Mouse (Mus musculus) heart, embryonic 12.5 days (tissue): ENCODE data around the gene Cxcl2. TPM values are rescaled to one million over a fixed set of nuclear protein-coding genes. Genes with fewer than 3 reads are reported as not detected.

Source experiments
- ATAC-seq: fragments of 200-750 bp; cut with Nextera tagmentation; 2 replicates; pipeline ENCODE4 v1.8.0; 2017; ENCODE audit warnings: moderate TSS enrichment, moderate library complexity; ENCODE audit not compliant: insufficient number of reproducible peaks, low FRiP score
- H3K27ac ChIP-seq: fragments of 300-500 bp; sonication (generic); 2 replicates; pipeline ENCODE4 v1.5.1; 2016; ENCODE audit warnings: mild to moderate bottlenecking, moderate library complexity; ENCODE audit not compliant: poor library complexity, severe bottlenecking
- H3K27me3 ChIP-seq: fragments of 300-500 bp; sonication (generic); replicated peaks from 2 replicates; pipeline ENCODE4 v1.6.1; 2016; ENCODE audit warnings: mild to moderate bottlenecking, moderate library complexity
- H3K36me3 ChIP-seq: fragments of 300-500 bp; sonication (generic); 2 replicates; pipeline ENCODE4 v1.6.1; 2016; ENCODE audit warnings: mild to moderate bottlenecking, moderate library complexity
- H3K4me1 ChIP-seq: fragments of 300-500 bp; sonication (generic); replicated peaks from 2 replicates; pipeline ENCODE4 v1.6.1; 2016; ENCODE audit warnings: mild to moderate bottlenecking
- H3K4me2 ChIP-seq: fragments of 300-500 bp; sonication (generic); 2 replicates; pipeline ENCODE4 v1.6.1; 2016; ENCODE audit warnings: mild to moderate bottlenecking, moderate library complexity
- H3K4me3 ChIP-seq: fragments of 300-500 bp; sonication (generic); 2 replicates; pipeline ENCODE4 v1.5.1; 2016; ENCODE audit warnings: mild to moderate bottlenecking
- H3K9ac ChIP-seq: fragments of 300-500 bp; sonication (generic); 2 replicates; pipeline ENCODE4 v1.6.1; 2016; ENCODE audit warnings: mild to moderate bottlenecking, moderate library complexity
- H3K9me3 ChIP-seq: fragments of 300-500 bp; sonication (generic); replicated peaks from 2 replicates; pipeline ENCODE4 v1.6.1; 2016; ENCODE audit warnings: mild to moderate bottlenecking, moderate library complexity
- WGBS: fragments of 180-500 bp; shearing (Covaris S2); methylation state at CpG from one replicate; pipeline ENCODE4 v1.1.7; 2016; 5-methylcytosine and 5-hydroxymethylcytosine counted together
- polyA plus RNA-seq: library from polyadenylated mRNA; unstranded; fragments of >200 nt; fragmentation: Nextera tagmentation; extraction: Ambion mirVana; gene quantifications from 2 replicates; pipeline ENCODE4 v1.2.1, GENCODE M21; 2016

Cxcl2 gene
- polyA plus RNA-seq, 1 experiment from 2014 or later = not detected

GRCm38 (mm10) chr5:90936706-90937105, 33.0 kb downstream of the Cxcl2 start:
- H3K9me3 ChIP-seq = no peaks in the 10 kb centered on the region
- no peak overlapping the region for H3K27ac ChIP-seq
- peaks cover 20% of the 10 kb centered on the region for H3K36me3 ChIP-seq
- H3K9ac ChIP-seq = no peak overlapping the region
- WGBS = 69% methylated on average over 2 of the region's 2 CpGs
- H3K4me3 ChIP-seq = no peak overlapping the region
- H3K4me1 ChIP-seq = peaks cover 6% of the 10 kb centered on the region
- no peak for ATAC-seq
- H3K27me3 ChIP-seq = no peaks in the 10 kb centered on the region
- H3K4me2 ChIP-seq = no peak overlapping the region

- Histone ChIP-seq H3K9ac (no peak overlapping the region), H3K4me1 (peaks cover 5% of the 10 kb centered on the region), H3K9me3 (no peaks in the 10 kb centered on the region), H3K4me2 (no peak overlapping the region), H3K36me3 (0 out of 2 replicates have a peak, but pooled peaks cover under 1% of the 10 kb centered on the region), H3K27ac (no peak overlapping the region), H3K27me3 (no peaks in the 10 kb centered on the region), H3K4me3 (no peak overlapping the region)
- ATAC-seq = no peak
- WGBS = 80% methylated on average over 2 of the region's 2 CpGs
These were observed 41.8 kb downstream of the Cxcl2 start for GRCm38 (mm10) chr5:90945453-90945852.

GRCm38 (mm10) chr5:90949499-90949898, 45.8 kb downstream of the Cxcl2 start:
- H3K4me2 ChIP-seq = no peak overlapping the region
- no peaks in the 10 kb centered on the region for H3K9me3 ChIP-seq
- 56% methylated on average over 15 of the region's 15 CpGs for WGBS
- no peaks in the 10 kb centered on the region for H3K36me3 ChIP-seq
- ATAC-seq = no peak
- no peak overlapping the region for H3K27ac ChIP-seq
- H3K27me3 ChIP-seq = no peaks in the 10 kb centered on the region
- no peak overlapping the region for H3K4me3 ChIP-seq
- H3K9ac ChIP-seq = no peak overlapping the region
- peaks cover 5% of the 10 kb centered on the region for H3K4me1 ChIP-seq

GRCm38 (mm10) chr5:90951475-90951874, 47.8 kb downstream of the Cxcl2 start:
- no peaks in the 10 kb centered on the region for H3K27me3 ChIP-seq
- H3K9me3 ChIP-seq = no peaks in the 10 kb centered on the region
- no peak for ATAC-seq
- H3K9ac ChIP-seq = no peak overlapping the region
- WGBS = 47% methylated on average over 2 of the region's 2 CpGs
- H3K4me2 ChIP-seq = no peak overlapping the region
- H3K4me3 ChIP-seq = no peak overlapping the region
- H3K27ac ChIP-seq = no peak overlapping the region
- H3K36me3 ChIP-seq = no peaks in the 10 kb centered on the region
- peaks cover 5% of the 10 kb centered on the region for H3K4me1 ChIP-seq

- Histone ChIP-seq H3K27me3 (no peaks in the 10 kb centered on the region), H3K36me3 (no peaks in the 10 kb centered on the region), H3K27ac (no peak overlapping the region), H3K4me1 (peaks cover 4% of the 10 kb centered on the region), H3K4me3 (no peak overlapping the region), H3K9ac (no peak overlapping the region), H3K4me2 (no peak overlapping the region), H3K9me3 (no peaks in the 10 kb centered on the region)
- WGBS = 67% methylated on average over 8 of the region's 8 CpGs
- no peak for ATAC-seq
These were observed 49.2 kb downstream of the Cxcl2 start for GRCm38 (mm10) chr5:90952731-90953481.

Other genes with a start within 250 kb of the Cxcl2 start
- gene Cxcl5, start 144.5 kb upstream of the Cxcl2 start, polyA plus RNA-seq = not detected in 2 replicates
- 13.4 and 20.7 TPM in 2 replicates for gene Ppbp, start 135.4 kb upstream of the Cxcl2 start, polyA plus RNA-seq
- gene Pf4, start 131.4 kb upstream of the Cxcl2 start, polyA plus RNA-seq = 75.1 and 90.7 TPM in 2 replicates
- gene Cxcl3, start 117.8 kb upstream of the Cxcl2 start, polyA plus RNA-seq = not detected in 2 replicates
- gene Cxcl15, start 109.3 kb upstream of the Cxcl2 start, polyA plus RNA-seq = not detected in 2 replicates
- 0.15 TPM in 1 of 2 replicates, not detected in the other for gene Cxcl1, start 12.6 kb upstream of the Cxcl2 start, polyA plus RNA-seq
- gene Mthfd2l, start 27.2 kb downstream of the Cxcl2 start, polyA plus RNA-seq = 35.1 and 38.0 TPM in 2 replicates
- gene Epgn, start 123.6 kb downstream of the Cxcl2 start, polyA plus RNA-seq = 0.21 TPM in 1 of 2 replicates, not detected in the other
- gene Ereg, start 170.8 kb downstream of the Cxcl2 start, polyA plus RNA-seq = 0.13 and 0.17 TPM in 2 replicates
- gene Areg, start 235.7 kb downstream of the Cxcl2 start, polyA plus RNA-seq = 0.37 and 0.51 TPM in 2 replicates